Mouse (Mus musculus) MEL (cell line): ENCODE data around the gene Brinp3. TPM values are rescaled to one million over a fixed set of nuclear protein-coding genes. Genes with fewer than 3 reads are reported as not detected.

Experiments
- DNase-seq: peaks from one replicate; pipeline ENCODE4 v3.0.0; 2011; ENCODE audit warnings: low read depth, low spot score
- H3K27ac ChIP-seq: 2 replicates; pipeline ENCODE4 v1.5.1; 2012; ENCODE audit warnings: low read depth, mild to moderate bottlenecking, control low read depth, low read length, moderate library complexity; ENCODE audit not compliant: control insufficient read depth
- H3K27me3 ChIP-seq, 2 experiments: fragments of 150-350 bp in 1 of 2; sonication (generic) in 1 of 2; 2 replicates each; pipeline ENCODE4 v1.6.1; 2012; ENCODE audit warnings: low read length in 2 of 2, mild to moderate bottlenecking in 2 of 2, improper control_type of control experiment in 1 of 2, moderate library complexity in 1 of 2; ENCODE audit not compliant: insufficient read depth in 2 of 2, control insufficient read depth in 1 of 2
- H3K36me3 ChIP-seq, 2 experiments: 2 replicates each; pipeline ENCODE4 v1.6.1; 2012 to 2014; ENCODE audit warnings: low read length in 2 of 2, improper control_type of control experiment in 1 of 2, inconsistent platforms in 1 of 2, mild to moderate bottlenecking in 1 of 2; ENCODE audit not compliant: insufficient read depth in 2 of 2, control insufficient read depth in 1 of 2
- H3K4me1 ChIP-seq, 2 experiments: fragments of 150-350 bp in 1 of 2; sonication (generic) in 1 of 2; 2 replicates each; pipeline ENCODE4 v1.6.1; 2012; ENCODE audit warnings: low read length in 2 of 2, improper control_type of control experiment in 1 of 2, mild to moderate bottlenecking in 1 of 2; ENCODE audit not compliant: insufficient read depth in 2 of 2, control insufficient read depth in 1 of 2
- H3K4me3 ChIP-seq, 2 experiments: fragments of 150-350 bp in 1 of 2; sonication (generic) in 1 of 2; 2 replicates each; pipeline ENCODE4 v1.5.1; 2012; ENCODE audit warnings: low read depth in 2 of 2, low read length in 2 of 2, mild to moderate bottlenecking in 2 of 2, moderate library complexity in 2 of 2, control low read depth in 1 of 2, improper control_type of control experiment in 1 of 2; ENCODE audit not compliant: control insufficient read depth in 1 of 2, insufficient read depth in 1 of 2
- H3K79me2 ChIP-seq: 2 replicates; pipeline ENCODE4 v1.6.1; 2012; ENCODE audit warnings: mild to moderate bottlenecking, low read length, moderate library complexity; ENCODE audit not compliant: control insufficient read depth, poor library complexity, insufficient read depth
- H3K9ac ChIP-seq: 2 replicates; pipeline ENCODE4 v1.6.1; 2012; ENCODE audit warnings: low read depth, mild to moderate bottlenecking, control low read depth, low read length, moderate library complexity; ENCODE audit not compliant: control insufficient read depth, poor library complexity, severe bottlenecking
- H3K9me3 ChIP-seq: fragments of 150-350 bp; sonication (generic); replicated peaks from 2 replicates; pipeline ENCODE4 v1.6.1; 2012; ENCODE audit warnings: mild to moderate bottlenecking, low read length, improper control_type of control experiment, moderate library complexity; ENCODE audit not compliant: insufficient read depth
- CHD1 ChIP-seq: IDR thresholded peaks from 2 replicates; pipeline ENCODE4 v1.6.1; 2012; ENCODE audit warnings: low read depth, mild to moderate bottlenecking, inconsistent platforms, low read length, improper control_type of control experiment
- CHD2 ChIP-seq: IDR thresholded peaks from 2 replicates; pipeline ENCODE4 v1.6.1; 2011; ENCODE audit warnings: low read length, improper control_type of control experiment
- CTCF ChIP-seq, 3 experiments: IDR thresholded peaks in 2 of 3; conservative IDR thresholded peaks in 1 of 3; 2 replicates each; pipeline ENCODE4 v1.5.1; 2011 to 2012; ENCODE audit warnings: low read length in 3 of 3, low read depth in 2 of 3, mild to moderate bottlenecking in 2 of 3, improper control_type of control experiment in 1 of 3, inconsistent platforms in 1 of 3, mixed read lengths in 1 of 3, moderate library complexity in 1 of 3; ENCODE audit not compliant: control insufficient read depth in 1 of 3, insufficient read depth in 1 of 3, poor library complexity in 1 of 3, severe bottlenecking in 1 of 3
- ELF1 ChIP-seq: IDR thresholded peaks from 2 replicates; pipeline ENCODE4 v1.6.1; 2014; ENCODE audit warnings: low read depth, mild to moderate bottlenecking, inconsistent platforms, low read length, improper control_type of control experiment, moderate library complexity
- EP300 ChIP-seq, 2 experiments: IDR thresholded peaks; 2 replicates each; pipeline ENCODE4 v1.6.1; 2011; ENCODE audit warnings: improper control_type of control experiment in 2 of 2, low read length in 2 of 2, low read depth in 1 of 2, mild to moderate bottlenecking in 1 of 2
- ETS1 ChIP-seq: IDR thresholded peaks from 2 replicates; pipeline ENCODE4 v1.6.1; 2012; ENCODE audit warnings: low read depth, mild to moderate bottlenecking, inconsistent platforms, low read length, improper control_type of control experiment, moderate library complexity
- GABPA ChIP-seq: IDR thresholded peaks from 2 replicates; pipeline ENCODE4 v1.6.1; 2012; ENCODE audit warnings: low read depth, mild to moderate bottlenecking, inconsistent platforms, low read length, improper control_type of control experiment, moderate library complexity
- GATA1 ChIP-seq: IDR thresholded peaks from 2 replicates; pipeline ENCODE4 v1.6.1; 2011; ENCODE audit warnings: low read depth, low read length, improper control_type of control experiment
- JUND ChIP-seq: IDR thresholded peaks from 2 replicates; pipeline ENCODE4 v1.6.1; 2011; ENCODE audit warnings: low read depth, mild to moderate bottlenecking, improper control_type of control experiment, low read length
- MAX ChIP-seq: IDR thresholded peaks from 2 replicates; pipeline ENCODE4 v1.6.1; 2011; ENCODE audit warnings: low read length, improper control_type of control experiment
- MAZ ChIP-seq: IDR thresholded peaks from 2 replicates; pipeline ENCODE4 v1.6.1; 2012; ENCODE audit warnings: low read depth, mild to moderate bottlenecking, inconsistent platforms, low read length, improper control_type of control experiment
- MXI1 ChIP-seq: IDR thresholded peaks from 2 replicates; pipeline ENCODE4 v1.6.1; 2011; ENCODE audit warnings: mild to moderate bottlenecking, low read depth, low read length, improper control_type of control experiment
- MYC ChIP-seq: IDR thresholded peaks from 2 replicates; pipeline ENCODE4 v1.6.1; 2011; ENCODE audit warnings: low read depth, mild to moderate bottlenecking, low read length, improper control_type of control experiment, moderate library complexity
- NRF1 ChIP-seq: IDR thresholded peaks from 2 replicates; pipeline ENCODE4 v1.6.1; 2014; ENCODE audit warnings: low read depth, mild to moderate bottlenecking, inconsistent platforms, low read length, improper control_type of control experiment, moderate library complexity; ENCODE audit not compliant: poor library complexity, insufficient read depth, severe bottlenecking
- POLR2A ChIP-seq, 2 experiments: IDR thresholded peaks; 2 replicates each; pipeline ENCODE4 v1.6.1; 2011 to 2012; ENCODE audit warnings: low read length in 2 of 2, mild to moderate bottlenecking in 2 of 2, control low read depth in 1 of 2, improper control_type of control experiment in 1 of 2, low read depth in 1 of 2, moderate library complexity in 1 of 2; ENCODE audit not compliant: control insufficient read depth in 1 of 2, insufficient read depth in 1 of 2, poor library complexity in 1 of 2
- POLR2AphosphoS2 ChIP-seq: IDR thresholded peaks from 2 replicates; pipeline ENCODE4 v1.6.1; 2011; ENCODE audit warnings: low read length, improper control_type of control experiment
- RCOR1 ChIP-seq: IDR thresholded peaks from 2 replicates; pipeline ENCODE4 v1.6.1; 2012; ENCODE audit warnings: low read depth, mild to moderate bottlenecking, inconsistent platforms, low read length, improper control_type of control experiment
- TCF12 ChIP-seq: IDR thresholded peaks from 2 replicates; pipeline ENCODE4 v1.6.1; 2014; ENCODE audit warnings: low read depth, mild to moderate bottlenecking, inconsistent platforms, low read length, improper control_type of control experiment, moderate library complexity
- UBTF ChIP-seq: IDR thresholded peaks from 2 replicates; pipeline ENCODE4 v1.6.1; 2012; ENCODE audit warnings: low read depth, mild to moderate bottlenecking, inconsistent platforms, low read length, improper control_type of control experiment, moderate library complexity, borderline replicate concordance; ENCODE audit not compliant: insufficient read depth
- polyA plus RNA-seq, 2 experiments: library from polyadenylated mRNA; stranded (reverse) in 1 of 2; unstranded in 1 of 2; fragments of >175 nt in 1 of 2; fragments of >200 nt in 1 of 2; gene quantifications; 2 replicates each; pipeline versions ENCODE4 v1.2.1 to v1.2.4; 2012; ENCODE audit warnings: low replicate concordance in 2 of 2, low read depth in 1 of 2; ENCODE audit not compliant: insufficient read length in 2 of 2, insufficient read depth in 1 of 2, missing spikeins in 1 of 2
- total RNA-seq: library from RNA; depleted of rRNA; stranded (reverse); fragments of 300-350 nt; gene quantifications from 2 replicates; pipeline ENCODE4 v1.2.3, GENCODE M21; 2012

Gene Brinp3
- total and polyA plus RNA-seq, 3 experiments = not detected

DNA sequence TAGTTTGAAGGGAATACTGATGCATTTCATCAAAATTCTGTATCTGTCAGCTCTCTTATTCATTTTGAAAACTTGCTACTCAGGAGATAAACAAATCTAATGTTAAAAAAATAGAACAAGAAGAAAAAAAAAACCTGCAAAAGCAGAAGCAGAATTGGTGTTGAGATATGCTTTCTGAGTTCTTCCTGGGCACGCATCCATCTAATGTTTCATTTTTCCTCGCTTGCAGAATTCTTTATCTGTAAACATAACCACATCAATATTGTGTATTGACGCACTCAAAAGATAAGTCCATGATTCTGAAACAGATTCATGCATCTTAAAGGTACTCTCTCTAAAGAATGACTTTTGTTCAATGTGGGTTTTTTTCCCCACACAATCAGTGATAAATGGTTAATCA is 354.3 kb downstream of the Brinp3 start (continued):
- no peak for TF ChIP-seq CTCF (IDR thresholded peaks at IDR 0.05 in 2 of 3, conservative IDR thresholded peaks at IDR 0.05 in 1 of 3; ENCODE audit: control insufficient read depth in 1 of 3, insufficient read depth in 1 of 3, low read depth in 2 of 3, low read length in 3 of 3, poor library complexity in 1 of 3, severe bottlenecking in 1 of 3)

DNA sequence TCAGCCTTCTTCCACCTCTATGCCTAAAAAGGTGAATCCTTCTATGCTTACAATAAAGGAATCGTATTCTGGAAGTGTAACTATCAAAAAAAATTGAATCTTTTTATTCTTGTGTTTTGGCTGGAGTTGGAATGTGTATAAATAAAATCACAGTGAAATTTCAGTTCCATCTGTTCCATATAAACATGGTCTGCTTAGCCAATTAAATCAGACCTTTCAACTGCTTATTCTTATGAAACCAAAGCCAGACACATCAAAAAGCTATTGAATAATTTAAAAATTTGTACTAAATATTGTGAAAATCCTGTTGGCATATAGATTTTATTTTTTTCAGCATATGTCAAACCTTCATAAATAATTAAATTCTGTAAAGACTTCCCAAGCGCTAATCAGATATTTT is 355.6 kb downstream of the Brinp3 start:
- Histone ChIP-seq H3K4me3 (no peak overlapping the region), H3K9me3 (no peaks in the 10 kb centered on the region), H3K4me1 (no peaks in the 10 kb centered on the region; a peak in 1 of 4 replicates), H3K9ac (no peak overlapping the region), H3K36me3 (peaks cover 0 to 2% of the 10 kb centered on the region in 2 experiments; a peak in 1 of 4 replicates), H3K27me3 (no peaks in the 10 kb centered on the region), H3K79me2 (no peaks in the 10 kb centered on the region), H3K27ac (no peak overlapping the region)
- DNase-seq = no peak
- TF ChIP-seq MAZ (no peak), MXI1 (no peak), EP300 (IDR thresholded peaks at IDR 0.05; ENCODE audit: low read depth in 1 of 2, low read length in 2 of 2) (no peak), GABPA (no peak)

- H3K9ac ChIP-seq = no peak overlapping the region
- no peak overlapping the region for H3K4me3 ChIP-seq
- H3K9me3 ChIP-seq = no peaks in the 10 kb centered on the region
- no peaks in the 10 kb centered on the region for H3K27me3 ChIP-seq
- no peak overlapping the region for H3K27ac ChIP-seq
- peak; percentile 48 for DNase-seq
- no peaks in the 10 kb centered on the region for H3K79me2 ChIP-seq
- TF ChIP-seq EP300 (IDR thresholded peaks at IDR 0.05; ENCODE audit: low read depth in 1 of 2, low read length in 2 of 2) (peak; percentile 18 to 77; a peak in 3 of 4 replicates), GATA1 (peak; percentile 78), JUND (no peak), MYC (peak; percentile 58; the same call in 1 of the 2 replicates), CHD2 (no peak), ETS1 (no peak), GABPA (no peak), ELF1 (0 out of 2 replicates have a peak, but pooled peaks have one; percentile 18), POLR2AphosphoS2 (no peak), RCOR1 (0 out of 2 replicates have a peak, but pooled peaks have one; percentile 29)
- no peaks in the 10 kb centered on the region for H3K36me3 ChIP-seq
- no peaks in the 10 kb centered on the region for H3K4me1 ChIP-seq
These were observed 404.1 kb downstream of the Brinp3 start for GRCm38 (mm10) chr1:146898636-146899035.

DNA sequence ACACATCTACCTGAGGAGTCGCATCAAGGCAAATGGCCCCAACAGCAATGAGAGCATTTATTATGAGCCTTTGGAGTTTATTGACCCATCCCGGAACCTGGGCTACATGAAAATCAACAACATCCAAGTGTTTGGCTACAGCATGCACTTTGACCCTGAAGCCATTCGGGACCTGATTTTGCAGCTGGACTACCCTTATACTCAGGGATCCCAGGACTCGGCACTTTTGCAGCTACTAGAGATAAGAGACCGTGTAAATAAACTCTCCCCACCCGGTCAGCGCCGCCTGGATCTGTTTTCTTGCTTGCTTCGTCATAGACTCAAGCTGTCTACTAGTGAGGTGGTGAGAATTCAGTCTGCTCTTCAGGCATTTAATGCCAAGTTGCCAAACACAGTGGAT is 407.1 kb downstream of the Brinp3 start:
- Histone ChIP-seq H3K4me1 (no peaks in the 10 kb centered on the region), H3K9ac (no peak overlapping the region), H3K4me3 (no peak overlapping the region), H3K9me3 (no peaks in the 10 kb centered on the region), H3K79me2 (no peaks in the 10 kb centered on the region), H3K36me3 (no peaks in the 10 kb centered on the region), H3K27ac (no peak overlapping the region), H3K27me3 (no peaks in the 10 kb centered on the region)
- no peak for DNase-seq
- TF ChIP-seq CHD2 (no peak), JUND (no peak), TCF12 (no peak), GABPA (no peak), NRF1 (no peak), MAX (no peak), CHD1 (no peak), POLR2A (IDR thresholded peaks at IDR 0.05; ENCODE audit: control insufficient read depth in 1 of 2, insufficient read depth in 1 of 2, low read depth in 1 of 2, low read length in 2 of 2, poor library complexity in 1 of 2) (no peak), UBTF (no peak)
